Mouse (Mus musculus) intestine, postnatal 0 days (tissue): ENCODE measurements around the gene Hivep3. TPM values are rescaled to one million over a fixed set of nuclear protein-coding genes. Genes with fewer than 3 reads are reported as not detected.

Experiments used
- ATAC-seq: fragments of 200-750 bp; cut with Nextera tagmentation; 2 replicates; pipeline ENCODE4 v1.8.0; 2017; ENCODE audit warnings: mild to moderate bottlenecking, moderate TSS enrichment, moderate library complexity
- H3K27ac ChIP-seq: fragments of 300-500 bp; sonication (generic); 2 replicates; pipeline ENCODE4 v1.5.1; 2014; ENCODE audit warnings: mild to moderate bottlenecking, low read depth, low read length, moderate library complexity
- H3K27me3 ChIP-seq: fragments of 300-500 bp; sonication (generic); replicated peaks from 2 replicates; pipeline ENCODE4 v1.6.1; 2014; ENCODE audit warnings: low read length, mixed read lengths; ENCODE audit not compliant: control insufficient read depth, insufficient read depth
- H3K36me3 ChIP-seq: fragments of 300-500 bp; sonication (generic); 2 replicates; pipeline ENCODE4 v1.6.1; 2014; ENCODE audit warnings: mild to moderate bottlenecking, moderate library complexity; ENCODE audit not compliant: control insufficient read depth, insufficient read depth
- H3K4me1 ChIP-seq: fragments of 300-500 bp; sonication (generic); replicated peaks from 2 replicates; pipeline ENCODE4 v1.6.1; 2014; ENCODE audit warnings: antibody characterized with exemption, low read length, mixed read lengths; ENCODE audit not compliant: control insufficient read depth, insufficient read depth
- H3K4me2 ChIP-seq: fragments of 300-500 bp; sonication (generic); replicated peaks from 2 replicates; pipeline ENCODE4 v1.6.1; 2014; ENCODE audit warnings: low read depth, mild to moderate bottlenecking, moderate library complexity
- H3K4me3 ChIP-seq: fragments of 300-500 bp; sonication (generic); 2 replicates; pipeline ENCODE4 v1.5.1; 2014; ENCODE audit warnings: low read depth, low read length
- H3K9ac ChIP-seq: fragments of 300-500 bp; sonication (generic); 2 replicates; pipeline ENCODE4 v1.6.1; 2014; ENCODE audit warnings: mild to moderate bottlenecking, low read depth, low read length
- H3K9me3 ChIP-seq: fragments of 300-500 bp; sonication (generic); 2 replicates; pipeline ENCODE4 v1.6.1; 2016; ENCODE audit warnings: mixed run types; ENCODE audit not compliant: control insufficient read depth
- CTCF ChIP-seq: sonication (generic); IDR thresholded peaks from 2 replicates; pipeline ENCODE4 v1.5.1; 2016; ENCODE audit warnings: low read depth, mild to moderate bottlenecking, control low read depth, antibody characterized with exemption, moderate library complexity
- WGBS: fragments of 180-500 bp; shearing (Covaris S2); extraction: QIAGEN DNeasy Blood & Tissue Kit; methylation state at CpG from one replicate; pipeline ENCODE4 v1.1.7; 2014; 5-methylcytosine and 5-hydroxymethylcytosine counted together
- polyA plus RNA-seq: library from polyadenylated mRNA; unstranded; fragments of >200 nt; fragmentation: Nextera tagmentation; extraction: Ambion mirVana; gene quantifications from 2 replicates; pipeline ENCODE4 v1.2.1, GENCODE M21; 2015

Gene Hivep3
- polyA plus RNA-seq, 1 experiment from 2014 or later: 4.1 TPM

DNA sequence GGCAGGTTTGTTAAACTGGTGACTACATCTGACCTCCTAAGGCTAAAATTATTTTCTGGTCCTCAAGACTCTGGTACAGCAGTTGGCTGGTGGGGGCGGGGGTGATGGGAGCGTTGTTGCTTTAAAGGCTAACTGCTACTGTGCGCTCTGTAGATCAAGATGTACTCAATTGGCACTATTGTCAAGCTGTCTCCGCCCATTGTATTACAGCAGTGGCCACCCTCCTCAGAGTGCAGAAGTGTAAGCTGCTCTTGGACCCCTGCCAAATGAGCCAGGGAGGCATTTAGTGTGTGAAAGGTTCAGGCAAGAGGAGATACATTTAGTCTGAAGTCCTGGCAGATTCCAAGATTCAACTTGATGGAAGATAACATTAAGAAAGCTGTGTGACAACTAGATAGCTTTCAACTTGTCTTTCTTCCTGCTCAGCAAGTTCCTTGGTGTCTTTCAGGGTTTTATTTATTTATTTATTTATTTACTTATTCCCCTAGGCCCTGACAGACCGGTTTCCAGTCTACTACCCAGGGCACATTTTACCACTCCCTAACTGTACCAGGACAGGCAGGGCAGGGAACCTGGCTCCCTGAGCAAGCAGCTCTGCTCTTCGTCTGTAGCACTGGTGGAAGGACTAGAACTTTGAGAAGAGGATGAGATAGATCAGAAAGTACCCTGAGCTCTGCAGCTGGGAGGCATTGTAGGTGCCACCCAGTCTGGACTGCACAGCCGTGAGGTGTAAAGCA is 83.2 kb downstream of the Hivep3 start:
- Histone ChIP-seq H3K4me2 (no peak overlapping the region), H3K4me1 (no peaks in the 10 kb centered on the region), H3K9me3 (no peaks in the 10 kb centered on the region), H3K27me3 (0 out of 2 replicates have a peak, but pooled peaks cover 2% of the 10 kb centered on the region), H3K27ac (no peak overlapping the region), H3K9ac (no peak overlapping the region), H3K36me3 (no peaks in the 10 kb centered on the region), H3K4me3 (no peak overlapping the region)
- TF ChIP-seq CTCF: no peak
- 37% methylated on average over 7 of the region's 7 CpGs for WGBS
- ATAC-seq: peak; percentile 67

DNA sequence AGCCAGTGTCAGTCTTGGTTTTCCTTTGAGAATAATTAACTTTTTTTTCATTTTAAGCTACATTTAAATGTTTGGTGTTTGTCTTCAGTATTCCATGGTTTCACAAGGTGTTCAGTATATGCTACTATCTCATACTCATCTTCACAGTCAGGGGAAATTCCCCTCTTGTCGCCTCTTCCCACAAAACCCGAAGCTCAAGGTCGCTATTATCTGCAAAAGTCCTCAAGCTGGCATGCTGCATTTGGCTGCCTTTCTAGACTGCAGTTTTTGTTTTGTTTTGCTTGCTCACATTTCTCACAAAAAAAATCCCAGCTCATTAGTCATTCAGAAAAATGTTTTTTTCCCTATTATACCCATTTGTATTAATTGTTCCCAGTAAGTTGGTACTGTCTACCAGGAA is 92.4 kb downstream of the Hivep3 start:
- H3K4me2 ChIP-seq: no peak overlapping the region
- TF ChIP-seq CTCF: no peak
- no peak overlapping the region for H3K27ac ChIP-seq
- no peak overlapping the region for H3K4me3 ChIP-seq
- H3K4me1 ChIP-seq: no peaks in the 10 kb centered on the region
- 67% methylated on average over 3 of the region's 3 CpGs for WGBS
- no peak for ATAC-seq
- no peaks in the 10 kb centered on the region for H3K9me3 ChIP-seq
- no peaks in the 10 kb centered on the region for H3K36me3 ChIP-seq
- no peak overlapping the region for H3K9ac ChIP-seq
- no peaks in the 10 kb centered on the region for H3K27me3 ChIP-seq

GRCm38 (mm10) chr4:119828386-119828785 is 94.8 kb downstream of the Hivep3 start:
- Histone ChIP-seq H3K4me2 (no peak overlapping the region), H3K27me3 (no peaks in the 10 kb centered on the region), H3K9me3 (no peaks in the 10 kb centered on the region), H3K4me1 (no peaks in the 10 kb centered on the region), H3K36me3 (no peaks in the 10 kb centered on the region), H3K4me3 (no peak overlapping the region), H3K27ac (no peak overlapping the region), H3K9ac (no peak overlapping the region)
- ATAC-seq: no peak
- TF ChIP-seq CTCF: no peak
- 63% methylated on average over 3 of the region's 3 CpGs for WGBS

DNA sequence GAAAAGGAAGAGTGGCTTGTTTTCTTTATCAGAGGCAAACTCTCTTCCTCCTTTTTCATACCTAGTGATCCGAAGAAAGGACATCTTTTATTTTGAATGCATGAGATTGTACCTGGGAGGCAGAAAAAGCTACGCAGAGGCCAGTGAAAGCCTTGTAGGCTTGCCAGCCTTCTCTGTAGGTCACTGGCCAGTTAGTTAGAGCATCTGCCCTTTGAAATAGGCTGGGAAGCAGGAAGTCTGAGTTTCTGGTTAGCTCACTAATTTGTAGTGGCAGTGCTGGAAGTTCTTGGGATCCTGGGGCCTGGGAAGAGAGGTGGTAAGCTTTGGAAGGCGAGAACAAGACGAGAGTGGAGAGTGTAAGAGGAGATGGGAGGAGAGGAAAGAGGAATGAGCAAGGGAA is 95.4 kb downstream of the Hivep3 start:
- WGBS: 71% methylated on average over 4 of the region's 4 CpGs
- H3K9me3 ChIP-seq: no peaks in the 10 kb centered on the region
- H3K4me1 ChIP-seq: no peaks in the 10 kb centered on the region
- H3K4me3 ChIP-seq: no peak overlapping the region
- no peak for ATAC-seq
- TF ChIP-seq CTCF: no peak
- no peak overlapping the region for H3K4me2 ChIP-seq
- no peak overlapping the region for H3K27ac ChIP-seq
- no peak overlapping the region for H3K9ac ChIP-seq
- H3K27me3 ChIP-seq: no peaks in the 10 kb centered on the region
- no peaks in the 10 kb centered on the region for H3K36me3 ChIP-seq

GRCm38 (mm10) chr4:119833333-119833732 is 99.7 kb downstream of the Hivep3 start:
- H3K4me2 ChIP-seq: no peak overlapping the region
- TF ChIP-seq CTCF: no peak
- WGBS: 49% methylated on average over 9 of the region's 9 CpGs
- no peak for ATAC-seq
- H3K4me3 ChIP-seq: no peak overlapping the region
- H3K36me3 ChIP-seq: no peaks in the 10 kb centered on the region
- no peak overlapping the region for H3K27ac ChIP-seq
- H3K9ac ChIP-seq: no peak overlapping the region
- no peaks in the 10 kb centered on the region for H3K9me3 ChIP-seq
- H3K27me3 ChIP-seq: no peaks in the 10 kb centered on the region
- no peaks in the 10 kb centered on the region for H3K4me1 ChIP-seq

- Histone ChIP-seq H3K9ac (no peak overlapping the region), H3K36me3 (no peaks in the 10 kb centered on the region), H3K4me2 (no peak overlapping the region), H3K27ac (no peak overlapping the region), H3K4me3 (no peak overlapping the region), H3K27me3 (no peaks in the 10 kb centered on the region), H3K9me3 (no peaks in the 10 kb centered on the region), H3K4me1 (no peaks in the 10 kb centered on the region)
- ATAC-seq: no peak
- 55% methylated on average over 5 of the region's 5 CpGs for WGBS
- no peak for TF ChIP-seq CTCF
Measured at GRCm38 (mm10) chr4:119833884-119834283, 100.3 kb downstream of the Hivep3 start.
